Mouse (Mus musculus): ENCODE data around the gene Mdc1.

- TF ChIP-seq CTCF (IDR thresholded peaks at IDR 0.05; ENCODE audit: low read depth): no peak
- TF ChIP-seq EP300 (optimal IDR thresholded peaks at IDR 0.05): no peak
Observed at GRCm38 (mm10) chr17:35840561-35840960, 754 bp upstream of the Mdc1 start.

All from stomach, postnatal 0 days (tissue).